Mouse (Mus musculus): ENCODE measurements around the gene Ccdc120.

Gene Ccdc120

GRCm38 (mm10) chrX:7750432-7751116 lies at the start of gene Ccdc120:
Ccdc120 (minus strand) TSS chrX:7750905.
- peak; percentile 81 for DNase-seq (ENCODE audit: low read depth, low spot score)

GRCm38 (mm10) chrX:7797327-7797726 lies 46.6 kb upstream of the Ccdc120 start:
- DNase-seq (ENCODE audit: low read depth, low spot score), result peak; percentile 68

- peak; percentile 49 for DNase-seq (ENCODE audit: low read depth, low spot score)
Measured at GRCm38 (mm10) chrX:7795016-7795415, 44.3 kb upstream of the Ccdc120 start.

GRCm38 (mm10) chrX:7793361-7793760 lies 42.7 kb upstream of the Ccdc120 start:
- DNase-seq (ENCODE audit: low read depth, low spot score), result peak; percentile 68

- DNase-seq (ENCODE audit: low read depth, low spot score), result peak; percentile 37
Measured at GRCm38 (mm10) chrX:7790309-7790708, 39.6 kb upstream of the Ccdc120 start.

GRCm38 (mm10) chrX:7789542-7790136 lies 38.9 kb upstream of the Ccdc120 start, which contains the start of gene Gripap1:
Gripap1 (plus strand) TSS chrX:7789765.
- peak; percentile 88 for DNase-seq (ENCODE audit: low read depth, low spot score)

- DNase-seq (ENCODE audit: low read depth, low spot score), result no peak
Measured at GRCm38 (mm10) chrX:7782603-7783092, 31.9 kb upstream of the Ccdc120 start.

- no peak for DNase-seq (ENCODE audit: low read depth, low spot score)
Measured at GRCm38 (mm10) chrX:7779294-7779693, 28.6 kb upstream of the Ccdc120 start.

- no peak for DNase-seq (ENCODE audit: low read depth, low spot score)
Measured at GRCm38 (mm10) chrX:7778450-7779244, 27.9 kb upstream of the Ccdc120 start.

- DNase-seq (ENCODE audit: low read depth, low spot score), result peak; percentile 76
Measured at GRCm38 (mm10) chrX:7776329-7777082, 25.8 kb upstream of the Ccdc120 start.

GRCm38 (mm10) chrX:7775501-7776205 lies 24.9 kb upstream of the Ccdc120 start:
- DNase-seq (ENCODE audit: low read depth, low spot score), result no peak

GRCm38 (mm10) chrX:7772766-7773165 lies 22.1 kb upstream of the Ccdc120 start:
- peak; percentile 44 for DNase-seq (ENCODE audit: low read depth, low spot score)

GRCm38 (mm10) chrX:7769302-7770017 lies 18.8 kb upstream of the Ccdc120 start:
- DNase-seq (ENCODE audit: low read depth, low spot score), result no peak

- DNase-seq (ENCODE audit: low read depth, low spot score), result peak; percentile 93
Measured at GRCm38 (mm10) chrX:7765764-7766163, 15.1 kb upstream of the Ccdc120 start.

GRCm38 (mm10) chrX:7765281-7765670 lies 14.6 kb upstream of the Ccdc120 start:
- peak; percentile 37 for DNase-seq (ENCODE audit: low read depth, low spot score)

GRCm38 (mm10) chrX:7764657-7765280 lies 14.1 kb upstream of the Ccdc120 start:
- DNase-seq (ENCODE audit: low read depth, low spot score), result no peak

GRCm38 (mm10) chrX:7763631-7764393 lies 13.1 kb upstream of the Ccdc120 start:
- DNase-seq (ENCODE audit: low read depth, low spot score), result peak; percentile 76

- no peak for DNase-seq (ENCODE audit: low read depth, low spot score)
Measured at GRCm38 (mm10) chrX:7762921-7763197, 12.2 kb upstream of the Ccdc120 start.
